Mouse (Mus musculus) embryonic facial prominence, embryonic 14.5 days (tissue): ENCODE measurements around the gene Dapk3. TPM values are rescaled to one million over a fixed set of nuclear protein-coding genes. Genes with fewer than 3 reads are reported as not detected.
A peak's percentile ranks its signal among the peaks of the same experiment; 100 is the strongest.

Experiments
- ATAC-seq: fragments of 200-750 bp; cut with Nextera tagmentation; 2 replicates; pipeline ENCODE4 v1.8.0; 2017; ENCODE audit warnings: low read depth, moderate number of reproducible peaks, moderate TSS enrichment
- DNase-seq: peaks from one replicate; pipeline ENCODE4 v3.0.0-alpha.2; 2015; ENCODE audit warnings: low spot score
- H3K27ac ChIP-seq: fragments of 300-500 bp; sonication (generic); replicated peaks from 2 replicates; pipeline ENCODE4 v1.5.1; 2014; ENCODE audit warnings: low read depth, mild to moderate bottlenecking, low read length, moderate library complexity
- H3K27me3 ChIP-seq: fragments of 300-500 bp; sonication (generic); replicated peaks from 2 replicates; pipeline ENCODE4 v1.6.1; 2014; ENCODE audit warnings: low read length; ENCODE audit not compliant: control insufficient read depth, insufficient read depth
- H3K36me3 ChIP-seq: fragments of 300-500 bp; sonication (generic); 2 replicates; pipeline ENCODE4 v1.6.1; 2014; ENCODE audit warnings: low read length, mixed read lengths; ENCODE audit not compliant: control insufficient read depth, insufficient read depth
- H3K4me1 ChIP-seq: fragments of 300-500 bp; sonication (generic); 2 replicates; pipeline ENCODE4 v1.6.1; 2014; ENCODE audit warnings: antibody characterized with exemption, low read length; ENCODE audit not compliant: control insufficient read depth, insufficient read depth
- H3K4me2 ChIP-seq: fragments of 300-500 bp; sonication (generic); 2 replicates; pipeline ENCODE4 v1.6.1; 2014; ENCODE audit warnings: low read depth, mild to moderate bottlenecking, low read length, moderate library complexity, mixed read lengths
- H3K4me3 ChIP-seq: fragments of 300-500 bp; sonication (generic); 2 replicates; pipeline ENCODE4 v1.5.1; 2014; ENCODE audit warnings: low read depth, mild to moderate bottlenecking, low read length
- H3K9ac ChIP-seq: fragments of 300-500 bp; sonication (generic); 2 replicates; pipeline ENCODE4 v1.6.1; 2014; ENCODE audit warnings: low read depth, mild to moderate bottlenecking, low read length, moderate library complexity, mixed read lengths
- H3K9me3 ChIP-seq: fragments of 300-500 bp; sonication (generic); 2 replicates; pipeline ENCODE4 v1.6.1; 2016; ENCODE audit warnings: low read length; ENCODE audit not compliant: control insufficient read depth
- WGBS: fragments of 180-500 bp; shearing (Covaris S2); extraction: QIAGEN DNeasy Blood & Tissue Kit; methylation state at CpG from one replicate; pipeline ENCODE4 v1.1.7; 2014; 5-methylcytosine and 5-hydroxymethylcytosine counted together
- polyA plus RNA-seq: library from polyadenylated mRNA; unstranded; fragments of >200 nt; fragmentation: Nextera tagmentation; extraction: Ambion mirVana; gene quantifications from 2 replicates; pipeline ENCODE4 v1.2.1, GENCODE M21; 2014

Gene Dapk3
- polyA plus RNA-seq, 1 experiment from 2014 or later: 53.4 TPM

DNA sequence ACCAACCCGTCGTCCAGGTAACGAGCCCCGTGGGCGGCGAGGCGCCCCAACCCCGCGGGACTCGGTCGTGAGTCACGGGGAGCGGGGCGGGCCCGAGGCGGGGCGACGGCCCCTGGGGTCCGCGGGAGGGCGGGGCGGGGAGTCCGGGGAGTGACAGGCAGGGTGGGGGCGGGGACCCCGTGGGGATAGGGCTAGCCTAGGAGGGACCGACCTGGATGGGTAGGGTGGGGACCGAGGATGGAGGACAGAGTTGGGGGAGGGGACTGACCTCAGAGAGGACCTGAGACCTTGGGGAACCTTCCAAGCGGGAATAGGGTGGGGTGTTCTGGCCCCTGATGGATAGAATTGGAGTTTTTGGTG lies 50.4 kb downstream of the Dapk3 start:
- H3K27ac ChIP-seq: no peak overlapping the region
- ATAC-seq: peak; percentile 55

DNA sequence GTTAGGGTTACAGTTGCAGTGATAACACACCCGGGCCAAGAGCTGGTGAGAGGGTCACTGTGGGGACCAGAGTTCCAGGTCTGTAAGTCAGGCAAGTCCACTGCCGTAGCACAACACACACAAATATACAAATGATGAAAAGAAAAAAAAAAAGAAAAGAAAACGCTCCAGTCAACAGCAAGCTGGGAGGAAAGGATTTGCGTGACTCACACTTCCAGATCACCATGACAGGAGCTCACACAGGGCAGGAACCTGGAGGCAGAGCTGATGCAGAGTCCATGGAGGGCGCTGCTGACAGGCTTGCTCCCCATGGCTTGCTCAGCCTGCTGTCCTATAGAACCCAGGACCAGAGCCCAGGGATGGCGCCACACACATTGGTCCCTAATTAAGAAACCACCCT lies 51.4 kb downstream of the Dapk3 start:
- WGBS: 82% methylated on average over 6 of the region's 6 CpGs
- H3K9ac ChIP-seq: peak overlapping the region; percentile 89; the same call in 1 of the 2 replicates
- H3K9me3 ChIP-seq: no peaks in the 10 kb centered on the region
- peaks cover 9% of the 10 kb centered on the region for H3K4me1 ChIP-seq
- no peaks in the 10 kb centered on the region for H3K36me3 ChIP-seq
- DNase-seq: no peak
- H3K27ac ChIP-seq: no peak overlapping the region
- no peak overlapping the region for H3K4me3 ChIP-seq
- H3K27me3 ChIP-seq: peaks cover 35% of the 10 kb centered on the region
- no peak for ATAC-seq
- no peak overlapping the region for H3K4me2 ChIP-seq

More for the DNA sequence above, 50.4 kb downstream of the Dapk3 start:
- peaks cover 9% of the 10 kb centered on the region for H3K4me1 ChIP-seq
- no peaks in the 10 kb centered on the region for H3K36me3 ChIP-seq
- peak overlapping the region; percentile 74 for H3K4me3 ChIP-seq
- no peak for DNase-seq
- WGBS: 0% methylated on average over 8 of the region's 28 CpGs
- peaks cover 30% of the 10 kb centered on the region for H3K27me3 ChIP-seq
- no peaks in the 10 kb centered on the region for H3K9me3 ChIP-seq
- peak overlapping the region; percentile 70 for H3K4me2 ChIP-seq
- peak overlapping the region; percentile 89 for H3K9ac ChIP-seq

DNA sequence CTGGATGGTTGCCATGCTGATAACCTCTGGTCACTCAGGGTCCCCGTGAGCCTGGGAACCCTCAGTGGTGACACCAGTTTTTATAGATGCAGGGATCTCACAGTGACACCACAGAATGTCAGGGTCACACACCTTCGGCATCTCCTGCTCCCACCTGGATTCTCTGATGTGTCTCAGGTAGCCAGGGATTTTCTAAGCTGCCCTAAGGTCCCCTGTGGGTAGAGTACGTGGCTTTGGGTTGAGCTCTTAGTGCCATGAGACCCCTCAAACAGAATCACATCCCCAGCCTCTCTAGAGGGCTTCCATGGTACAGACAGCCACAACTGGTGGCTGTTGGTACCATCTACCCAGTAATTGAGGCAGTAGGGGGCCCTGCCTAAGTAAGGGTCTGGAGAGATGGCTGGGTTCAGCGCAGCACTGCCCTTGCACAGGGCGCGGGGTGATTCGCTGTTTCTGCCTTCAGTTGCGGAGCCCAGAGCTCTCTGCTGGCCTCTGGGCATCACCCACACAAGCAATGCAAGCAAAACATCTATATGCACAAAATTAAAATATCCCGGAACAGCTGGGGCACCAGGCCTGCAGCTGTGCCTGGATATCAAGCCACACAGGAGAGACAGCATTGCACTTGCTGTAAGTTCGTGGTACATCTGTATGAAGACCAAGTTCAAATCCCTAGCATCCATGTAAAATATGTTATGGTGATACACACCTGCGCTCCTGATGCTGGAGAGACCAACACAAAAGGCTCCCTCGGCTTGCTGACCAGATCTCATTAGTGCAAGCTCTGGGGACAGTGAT lies 53.9 kb downstream of the Dapk3 start:
- peaks cover 33% of the 10 kb centered on the region for H3K27me3 ChIP-seq
- H3K27ac ChIP-seq: no peak overlapping the region
- H3K9ac ChIP-seq: no peak overlapping the region
- no peaks in the 10 kb centered on the region for H3K9me3 ChIP-seq
- 83% methylated on average over 12 of the region's 12 CpGs for WGBS
- no peak overlapping the region for H3K4me2 ChIP-seq
- no peaks in the 10 kb centered on the region for H3K36me3 ChIP-seq
- H3K4me1 ChIP-seq: peaks cover 6% of the 10 kb centered on the region
- H3K4me3 ChIP-seq: no peak overlapping the region
- no peak for ATAC-seq
- no peak for DNase-seq

- 64% methylated on average over 2 of the region's 2 CpGs for WGBS
- H3K27ac ChIP-seq: no peak overlapping the region
- H3K4me1 ChIP-seq: peaks cover 2% of the 10 kb centered on the region
- no peak overlapping the region for H3K9ac ChIP-seq
- no peaks in the 10 kb centered on the region for H3K36me3 ChIP-seq
- DNase-seq (no peak), ATAC-seq (no peak)
- H3K4me2 ChIP-seq: no peak overlapping the region
- H3K27me3 ChIP-seq: peaks cover 26% of the 10 kb centered on the region
- H3K9me3 ChIP-seq: no peaks in the 10 kb centered on the region
- H3K4me3 ChIP-seq: no peak overlapping the region
These were observed 55.8 kb downstream of the Dapk3 start for GRCm38 (mm10) chr10:81238618-81239017.

- ATAC-seq (no peak), DNase-seq (peak; percentile 62)
- WGBS: 21% methylated on average over 13 of the region's 13 CpGs
- peaks cover 26% of the 10 kb centered on the region for H3K27me3 ChIP-seq
- H3K36me3 ChIP-seq: no peaks in the 10 kb centered on the region
- H3K9ac ChIP-seq: no peak overlapping the region
- no peaks in the 10 kb centered on the region for H3K9me3 ChIP-seq
- H3K27ac ChIP-seq: no peak overlapping the region
- no peak overlapping the region for H3K4me2 ChIP-seq
- H3K4me1 ChIP-seq: no peaks in the 10 kb centered on the region
- H3K4me3 ChIP-seq: no peak overlapping the region
These were observed 58.1 kb downstream of the Dapk3 start for GRCm38 (mm10) chr10:81240876-81241275.

GRCm38 (mm10) chr10:81242021-81242420 lies 59.2 kb downstream of the Dapk3 start:
- no peak overlapping the region for H3K4me2 ChIP-seq
- H3K36me3 ChIP-seq: no peaks in the 10 kb centered on the region
- H3K9ac ChIP-seq: no peak overlapping the region
- no peak overlapping the region for H3K27ac ChIP-seq
- no peaks in the 10 kb centered on the region for H3K9me3 ChIP-seq
- DNase-seq: no peak
- WGBS: 81% methylated on average over 16 of the region's 16 CpGs
- no peak for ATAC-seq
- H3K27me3 ChIP-seq: peaks cover 26% of the 10 kb centered on the region
- H3K4me3 ChIP-seq: no peak overlapping the region
- H3K4me1 ChIP-seq: no peaks in the 10 kb centered on the region

Other genes with a start within 250 kb of the Dapk3 start
- 5.9 and 8.7 TPM in 2 replicates for gene Gng7, start 168.1 kb upstream of the Dapk3 start, polyA plus RNA-seq
- gene Diras1, start 157.3 kb upstream of the Dapk3 start, polyA plus RNA-seq: 0.95 and 1.1 TPM in 2 replicates
- 11.9 and 15.4 TPM in 2 replicates for gene Slc39a3, start 145.6 kb upstream of the Dapk3 start, polyA plus RNA-seq
- 163 and 179 TPM in 2 replicates for gene Sgta, start 122.8 kb upstream of the Dapk3 start, polyA plus RNA-seq
- gene Thop1, start 113.0 kb upstream of the Dapk3 start, polyA plus RNA-seq: 61.7 and 62.9 TPM in 2 replicates
- 0.60 and 0.68 TPM in 2 replicates for gene Creb3l3, start 84.1 kb upstream of the Dapk3 start, polyA plus RNA-seq
- gene Map2k2, start 77.1 kb upstream of the Dapk3 start, polyA plus RNA-seq: 166 and 178 TPM in 2 replicates
- 24.1 and 25.9 TPM in 2 replicates for gene Zbtb7a, start 47.8 kb upstream of the Dapk3 start, polyA plus RNA-seq
- gene Pias4, start 15.1 kb upstream of the Dapk3 start, polyA plus RNA-seq: 33.2 and 35.6 TPM in 2 replicates
- 549 and 578 TPM in 2 replicates for gene Eef2, start 6.4 kb upstream of the Dapk3 start, polyA plus RNA-seq
- gene 4930442H23Rik, start 844 bp downstream of the Dapk3 start, polyA plus RNA-seq: not detected in 2 replicates
- 1.2 and 1.7 TPM in 2 replicates for gene Nmrk2, start 19.0 kb downstream of the Dapk3 start, polyA plus RNA-seq
- 2.3 and 2.4 TPM in 2 replicates for gene Atcay, start 47.8 kb downstream of the Dapk3 start, polyA plus RNA-seq
- 6.5 and 9.7 TPM in 2 replicates for gene Zfr2, start 50.1 kb downstream of the Dapk3 start, polyA plus RNA-seq
- gene Matk, start 69.9 kb downstream of the Dapk3 start, polyA plus RNA-seq: 4.9 and 5.4 TPM in 2 replicates
- 196 and 206 TPM in 2 replicates for gene Mrpl54, start 83.9 kb downstream of the Dapk3 start, polyA plus RNA-seq
- 56.0 and 61.4 TPM in 2 replicates for gene Apba3, start 84.0 kb downstream of the Dapk3 start, polyA plus RNA-seq
- gene Tjp3, start 108.6 kb downstream of the Dapk3 start, polyA plus RNA-seq: 8.1 and 9.9 TPM in 2 replicates
- 48.4 and 56.3 TPM in 2 replicates for gene Pip5k1c, start 110.0 kb downstream of the Dapk3 start, polyA plus RNA-seq
- 27.0 and 27.5 TPM in 2 replicates for gene Cactin, start 138.1 kb downstream of the Dapk3 start, polyA plus RNA-seq
- gene Tbxa2r, start 145.7 kb downstream of the Dapk3 start, polyA plus RNA-seq: 6.7 and 8.7 TPM in 2 replicates
- gene Gipc3, start 160.3 kb downstream of the Dapk3 start, polyA plus RNA-seq: 0.04 and 0.14 TPM in 2 replicates
- gene Hmg20b, start 167.5 kb downstream of the Dapk3 start, polyA plus RNA-seq: 66.8 and 78.7 TPM in 2 replicates
- gene Mfsd12, start 174.5 kb downstream of the Dapk3 start, polyA plus RNA-seq: 6.8 and 9.8 TPM in 2 replicates
- 0.31 and 0.71 TPM in 2 replicates for gene 4930404N11Rik, start 182.8 kb downstream of the Dapk3 start, polyA plus RNA-seq
- 69.5 and 90.1 TPM in 2 replicates for gene Fzr1, start 195.5 kb downstream of the Dapk3 start, polyA plus RNA-seq
- gene Dohh, start 201.4 kb downstream of the Dapk3 start, polyA plus RNA-seq: 61.4 and 67.1 TPM in 2 replicates
- 2.4 and 2.6 TPM in 2 replicates for gene Gm48551, start 201.5 kb downstream of the Dapk3 start, polyA plus RNA-seq
- 0.77 and 0.88 TPM in 2 replicates for gene Gm48552, start 206.0 kb downstream of the Dapk3 start, polyA plus RNA-seq
- gene Smim24, start 210.0 kb downstream of the Dapk3 start, polyA plus RNA-seq: 3.9 and 4.1 TPM in 2 replicates